Comparison of ENCODE assay signal across 30 mouse cellular contexts in the genomic region with DNA sequence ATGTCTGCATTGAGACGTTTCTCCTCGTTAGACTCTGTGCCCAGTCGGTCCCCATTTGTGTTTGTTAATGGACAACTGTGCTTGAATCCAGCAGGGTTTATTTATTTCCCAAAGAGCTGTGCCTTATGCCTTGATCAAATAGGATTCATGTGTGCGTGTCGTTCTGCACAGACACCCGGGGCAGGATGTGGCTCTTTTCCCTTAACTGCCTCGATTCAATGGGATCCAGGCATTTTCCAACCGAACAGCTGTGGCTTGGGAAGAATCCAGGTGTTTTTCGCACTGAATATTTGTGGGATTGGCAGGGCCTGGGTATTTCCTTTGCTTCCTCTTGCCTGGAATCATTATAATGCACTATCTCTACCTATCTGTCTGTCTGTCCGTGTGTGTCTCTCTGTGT. TPM values are rescaled to one million over a fixed set of nuclear protein-coding genes. Genes with fewer than 3 reads are reported as not detected.
DNase-seq lines count a peak whose midpoint lies in the region; ATAC-seq and TF ChIP-seq lines count a peak whose summit lies in the region.
"Had no signal": no experiment of that assay in that cellular context is flagged by ENCODE, and none has a peak within 500 bp of the region (broad histone marks: within the 10 kb centered on the region; RNA-seq: fewer than 3 reads in every experiment).

No protein-coding gene starts in this region.

- H3K4me3 ChIP-seq in kidney, adult 2 months (ENCODE audit: insufficient read depth, low read depth, low read length), result no peak overlapping the region
- H3K4me3 ChIP-seq in embryonic facial prominence, embryonic 15.5 days (replicated peaks), result no peak overlapping the region
- no peak overlapping the region for H3K4me3 ChIP-seq in left cerebral cortex, adult 2 months
- H3K4me3 ChIP-seq: erythroblast, embryonic 14.5 days; hindbrain, embryonic 13.5 days; limb, embryonic 12.5 days had no signal

- DNase-seq in kidney, adult 2 months, result peak; percentile 5
- DNase-seq in kidney, adult 18-20 months, result no peak
- DNase-seq in Muller cell, postnatal 12 days (ENCODE audit: inconsistent ontology term), result peak; percentile 35
- no peak for DNase-seq in gastrocnemius, postnatal 4 days (ENCODE audit: low spot score in 2 of 2)
- DNase-seq in left cerebral cortex, adult 2 months (ENCODE audit: extremely low spot score in 1 of 2, low spot score in 2 of 2), result no peak
- DNase-seq: adrenal gland, postnatal 36 days; cerebellum, adult 2 months; cerebellum, postnatal 14 days; forebrain, postnatal 0 days; gastrocnemius, postnatal 14 days; heart, postnatal 4 days; kidney, postnatal 14 days; layer of hippocampus, adult 9-11 months; midbrain, embryonic 14.5 days; right cerebral cortex, adult 18-20 months; spleen, adult 18-20 months; thymus, adult 2 months; thymus, postnatal 36 days had no signal

- no peaks in the 10 kb centered on the region for H3K27me3 ChIP-seq in kidney, adult 2 months (replicated peaks; ENCODE audit: control insufficient read depth, insufficient read depth, low read length)
- no peaks in the 10 kb centered on the region for H3K27me3 ChIP-seq in embryonic facial prominence, embryonic 15.5 days
- H3K27me3 ChIP-seq: CH12.LX had no signal

- TF ChIP-seq CTCF in kidney, adult 2 months (conservative IDR thresholded peaks at IDR 0.05; ENCODE audit: insufficient read depth, insufficient read length, low read depth, low read length), result no peak
- TF ChIP-seq CTCF in left cerebral cortex, adult 2 months (IDR thresholded peaks at IDR 0.05), result no peak

- no peak for TF ChIP-seq POLR2A in kidney, adult 2 months (IDR thresholded peaks at IDR 0.05; ENCODE audit: low read depth, low read length)

- H3K4me1 ChIP-seq in kidney, adult 2 months (ENCODE audit: control insufficient read depth, insufficient read depth, low read length), result no peaks in the 10 kb centered on the region
- peaks cover 12% of the 10 kb centered on the region; the same call in 1 of the 2 replicates for H3K4me1 ChIP-seq in embryonic facial prominence, embryonic 15.5 days

- H3K9me3 ChIP-seq in embryonic facial prominence, embryonic 15.5 days (replicated peaks), result no peaks in the 10 kb centered on the region
- H3K9me3 ChIP-seq: hindbrain, embryonic 13.5 days; limb, embryonic 12.5 days had no signal

- 0 out of 2 replicates have a peak, but pooled peaks have one; percentile 47 for ATAC-seq in embryonic facial prominence, embryonic 15.5 days (ENCODE audit: insufficient number of reproducible peaks, low FRiP score, low TSS enrichment, low read depth)
- no peak for ATAC-seq in activated CD4-positive, CD25-positive, alpha-beta regulatory T cell, adult 4 months
- ATAC-seq: forebrain, postnatal 0 days; intestine, embryonic 16.5 days; lung, postnatal 0 days had no signal

- 48% methylated on average over 10 of the region's 10 CpGs for WGBS in kidney, adult 2 months
- 36% methylated on average over 10 of the region's 10 CpGs for WGBS in embryonic facial prominence, embryonic 15.5 days

- intact Hi-C loops in left cerebral cortex, adult 2 months (cut with DNase I), result no loop called here

- H3K36me3 ChIP-seq in kidney, adult 2 months (ENCODE audit: control insufficient read depth, insufficient read depth, low read length), result no peaks in the 10 kb centered on the region
- H3K36me3 ChIP-seq in embryonic facial prominence, embryonic 15.5 days, result no peaks in the 10 kb centered on the region
- H3K36me3 ChIP-seq: hindbrain, embryonic 13.5 days; limb, embryonic 12.5 days had no signal

- no peak overlapping the region for H3K9ac ChIP-seq in embryonic facial prominence, embryonic 15.5 days
- H3K9ac ChIP-seq: forebrain, postnatal 0 days; hindbrain, embryonic 13.5 days; limb, embryonic 12.5 days had no signal

- no peak overlapping the region for H3K4me2 ChIP-seq in embryonic facial prominence, embryonic 15.5 days (replicated peaks)
- H3K4me2 ChIP-seq: heart, embryonic 11.5 days; hindbrain, embryonic 13.5 days; limb, embryonic 12.5 days; liver, embryonic 11.5 days had no signal

- H3K27ac ChIP-seq in kidney, adult 2 months (ENCODE audit: insufficient read depth, low read depth, low read length), result no peak overlapping the region
- peak overlapping the region; percentile 71 for H3K27ac ChIP-seq in embryonic facial prominence, embryonic 15.5 days (replicated peaks)
- H3K27ac ChIP-seq in left cerebral cortex, adult 2 months, result no peak overlapping the region
- H3K27ac ChIP-seq: hindbrain, embryonic 13.5 days; limb, embryonic 12.5 days had no signal

RNA-seq across cellular contexts. Expression of gene Dchs2, which starts 10.2 kb away (rescaled TPM):
- polyA plus RNA-seq in kidney, adult 2 months (2012; rRNA removed), result 0.03 TPM in 2 replicates
- polyA plus RNA-seq in embryonic facial prominence, embryonic 15.5 days (2015; fragmentation: Nextera tagmentation; extraction: Ambion mirVana), result 1.1 and 1.2 TPM in 2 replicates
- not detected for polyA plus RNA-seq in activated CD4-positive, CD25-positive, alpha-beta regulatory T cell, adult 4 months (2017; shearing (Covaris generic))
- total RNA-seq in gastrocnemius, postnatal 4 days (2021), result 10 to 100 TPM; 17.1 to 18.0 TPM
- 1 to 10 TPM; 2.6 to 4.2 TPM for total RNA-seq in left cerebral cortex, adult 2 months (2021)
- total RNA-seq: CH12.LX; neutrophil, adult 5-6 weeks had no signal
- polyA plus RNA-seq: forebrain, embryonic 11.5 days had no signal

Comparison
In these comparisons a context has a peak if more than half of its experiments do, and no peak if none do; other contexts are left out.
1. DNase-seq: peak in kidney, adult 2 months (single experiment) and Muller cell, postnatal 12 days (single experiment); none in kidney, adult 18-20 months (single experiment), gastrocnemius, postnatal 4 days (0 of 2) and left cerebral cortex, adult 2 months (0 of 2).